Mouse (Mus musculus) lung, embryonic 15.5 days (tissue): ENCODE measurements around the gene A430033K04Rik. TPM values are rescaled to one million over a fixed set of nuclear protein-coding genes. Genes with fewer than 3 reads are reported as not detected.

Experiments
- microRNA-seq: library from miRNA; unstranded; fragments of <30 nt; microRNA quantifications from one replicate; pipeline ENCODE4, GENCODE M21; 2016
- polyA plus RNA-seq: library from polyadenylated mRNA; unstranded; fragments of >200 nt; fragmentation: Nextera tagmentation; extraction: Ambion mirVana; gene quantifications from 2 replicates; pipeline ENCODE4 v1.2.1, GENCODE M21; 2015

A430033K04Rik gene
- polyA plus RNA-seq, 1 experiment from 2014 or later, result 15.7 TPM

Small RNA genes lying within 50 kb of the gene (microRNA-seq; reads per million reads assigned to microRNA genes)
- not detected for gene Gm24082

Other genes with a start within 250 kb of the A430033K04Rik start
- 33.3 and 36.1 TPM in 2 replicates for gene Zfp157, start 181.4 kb upstream of the A430033K04Rik start, polyA plus RNA-seq
- not detected in 2 replicates for gene 1700123K08Rik, start 58.1 kb upstream of the A430033K04Rik start, polyA plus RNA-seq
- 69.5 and 79.3 TPM in 2 replicates for gene Zfp68, start 3.1 kb upstream of the A430033K04Rik start, polyA plus RNA-seq
- 6.1 and 6.2 TPM in 2 replicates for gene Fam20c, start 131.7 kb downstream of the A430033K04Rik start, polyA plus RNA-seq
- not detected in 2 replicates for gene Gm5294, start 197.2 kb downstream of the A430033K04Rik start, polyA plus RNA-seq